Mouse (Mus musculus) hindbrain, embryonic 14.5 days (tissue): Measurements from ENCODE around the gene Phactr3. TPM values are rescaled to one million over a fixed set of nuclear protein-coding genes. Genes with fewer than 3 reads are reported as not detected.

ENCODE experiments used
- ATAC-seq: fragments of 200-750 bp; cut with Nextera tagmentation; 2 replicates; pipeline ENCODE4 v1.8.0; 2017; ENCODE audit warnings: moderate number of reproducible peaks, mild to moderate bottlenecking, moderate TSS enrichment, moderate library complexity; ENCODE audit not compliant: low FRiP score
- DNase-seq: peaks from one replicate; pipeline ENCODE4 v3.0.0-alpha.2; 2015; ENCODE audit warnings: low spot score
- H3K27ac ChIP-seq: fragments of 300-500 bp; sonication (generic); 2 replicates; pipeline ENCODE4 v1.5.1; 2014; ENCODE audit warnings: mild to moderate bottlenecking, moderate library complexity
- H3K27me3 ChIP-seq: fragments of 300-500 bp; sonication (generic); 2 replicates; pipeline ENCODE4 v1.6.1; 2014; ENCODE audit warnings: mild to moderate bottlenecking, low read length, mixed read lengths; ENCODE audit not compliant: control insufficient read depth, insufficient read depth
- H3K36me3 ChIP-seq: fragments of 300-500 bp; sonication (generic); replicated peaks from 2 replicates; pipeline ENCODE4 v1.6.1; 2014; ENCODE audit not compliant: control insufficient read depth, insufficient read depth
- H3K4me1 ChIP-seq: fragments of 300-500 bp; sonication (generic); replicated peaks from 2 replicates; pipeline ENCODE4 v1.6.1; 2014; ENCODE audit warnings: antibody characterized with exemption, low read length, mixed read lengths; ENCODE audit not compliant: control insufficient read depth, insufficient read depth
- H3K4me2 ChIP-seq: fragments of 300-500 bp; sonication (generic); replicated peaks from 2 replicates; pipeline ENCODE4 v1.6.1; 2014; ENCODE audit warnings: mild to moderate bottlenecking, moderate library complexity
- H3K4me3 ChIP-seq: fragments of 300-500 bp; sonication (generic); replicated peaks from 2 replicates; pipeline ENCODE4 v1.5.1; 2014; ENCODE audit warnings: mild to moderate bottlenecking, low read length
- H3K9ac ChIP-seq: fragments of 300-500 bp; sonication (generic); 2 replicates; pipeline ENCODE4 v1.6.1; 2014
- H3K9me3 ChIP-seq: fragments of 300-500 bp; sonication (generic); 2 replicates; pipeline ENCODE4 v1.6.1; 2016; ENCODE audit warnings: low read length; ENCODE audit not compliant: control insufficient read depth
- WGBS: fragments of 180-500 bp; shearing (Covaris S2); extraction: QIAGEN DNeasy Blood & Tissue Kit; methylation state at CpG from one replicate; pipeline ENCODE4 v1.1.7; 2014; 5-methylcytosine and 5-hydroxymethylcytosine counted together
- polyA plus RNA-seq: library from polyadenylated mRNA; unstranded; fragments of >200 nt; fragmentation: Nextera tagmentation; extraction: Ambion mirVana; gene quantifications from 2 replicates; pipeline ENCODE4 v1.2.1, GENCODE M21; 2014

Phactr3 gene
- polyA plus RNA-seq, 1 experiment from 2014 or later: 56.9 TPM

GRCm38 (mm10) chr2:178316281-178316680, 197.5 kb downstream of the Phactr3 start:
- Histone ChIP-seq H3K4me1 (no peaks in the 10 kb centered on the region), H3K4me2 (no peak overlapping the region), H3K9ac (no peak overlapping the region), H3K36me3 (no peaks in the 10 kb centered on the region), H3K9me3 (no peaks in the 10 kb centered on the region), H3K27ac (no peak overlapping the region), H3K4me3 (no peak overlapping the region), H3K27me3 (no peaks in the 10 kb centered on the region)
- DNase-seq: no peak
- no peak for ATAC-seq
- 93% methylated on average over 1 of the region's 1 CpGs for WGBS

GRCm38 (mm10) chr2:178319766-178320165, 201.0 kb downstream of the Phactr3 start:
- no peak for DNase-seq
- no peaks in the 10 kb centered on the region for H3K9me3 ChIP-seq
- H3K27me3 ChIP-seq: no peaks in the 10 kb centered on the region
- H3K4me3 ChIP-seq: no peak overlapping the region
- no peak overlapping the region for H3K27ac ChIP-seq
- no peak for ATAC-seq
- 89% methylated on average over 7 of the region's 7 CpGs for WGBS
- no peak overlapping the region for H3K9ac ChIP-seq
- H3K4me2 ChIP-seq: no peak overlapping the region
- H3K36me3 ChIP-seq: no peaks in the 10 kb centered on the region
- no peaks in the 10 kb centered on the region for H3K4me1 ChIP-seq

DNA sequence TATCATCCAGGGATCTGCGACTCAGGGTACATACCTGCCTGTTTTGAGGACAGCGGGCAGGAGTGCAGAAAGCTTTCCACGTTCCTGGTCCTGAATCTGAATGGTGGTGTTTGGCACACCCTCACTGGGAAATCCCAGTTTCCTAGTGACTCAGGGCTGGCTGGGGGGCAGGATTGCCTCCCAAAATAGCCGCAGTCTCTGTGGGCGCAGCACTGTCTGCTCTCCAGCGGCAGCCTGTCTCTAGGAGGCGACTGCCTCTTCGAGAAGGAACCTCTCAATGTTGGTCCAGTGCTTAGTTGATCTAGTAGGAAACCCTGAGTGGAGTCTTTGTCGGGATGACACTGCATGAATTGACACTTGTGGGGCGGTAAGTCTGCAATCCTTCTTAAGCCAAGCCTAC, 202.5 kb downstream of the Phactr3 start:
- Histone ChIP-seq H3K9ac (no peak overlapping the region), H3K27ac (no peak overlapping the region), H3K4me1 (no peaks in the 10 kb centered on the region), H3K4me3 (no peak overlapping the region), H3K27me3 (no peaks in the 10 kb centered on the region), H3K9me3 (no peaks in the 10 kb centered on the region), H3K36me3 (no peaks in the 10 kb centered on the region), H3K4me2 (no peak overlapping the region)
- ATAC-seq: no peak
- WGBS: 90% methylated on average over 10 of the region's 10 CpGs
- DNase-seq: no peak

DNA sequence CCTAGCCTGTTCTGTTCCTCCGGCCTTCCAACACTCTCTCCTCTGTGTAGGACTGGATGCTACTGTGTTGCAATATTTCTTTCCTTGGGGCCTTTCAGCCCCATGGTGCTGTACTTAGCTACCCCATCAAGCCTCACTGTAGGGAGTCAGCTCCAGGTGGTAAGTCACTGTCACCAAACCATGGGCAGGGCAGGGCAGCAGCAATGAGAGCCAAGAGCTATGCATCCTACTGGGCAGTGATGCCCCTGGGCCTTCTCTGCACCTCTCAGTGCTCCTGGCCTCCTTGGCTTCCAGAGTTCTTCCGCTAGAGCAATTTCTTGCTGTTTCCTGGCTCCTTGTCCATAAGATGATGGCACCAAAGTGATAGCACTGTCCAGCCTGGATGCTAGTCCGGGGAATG, 205.6 kb downstream of the Phactr3 start:
- no peaks in the 10 kb centered on the region for H3K9me3 ChIP-seq
- no peaks in the 10 kb centered on the region for H3K27me3 ChIP-seq
- 95% methylated on average over 3 of the region's 3 CpGs for WGBS
- no peak overlapping the region for H3K9ac ChIP-seq
- ATAC-seq (no peak), DNase-seq (no peak)
- H3K4me3 ChIP-seq: no peak overlapping the region
- H3K4me2 ChIP-seq: no peak overlapping the region
- H3K36me3 ChIP-seq: no peaks in the 10 kb centered on the region
- H3K27ac ChIP-seq: no peak overlapping the region
- H3K4me1 ChIP-seq: peaks cover 26% of the 10 kb centered on the region

GRCm38 (mm10) chr2:178324818-178325217, 206.0 kb downstream of the Phactr3 start:
- WGBS: 85% methylated on average over 4 of the region's 4 CpGs
- no peaks in the 10 kb centered on the region for H3K9me3 ChIP-seq
- no peak overlapping the region for H3K27ac ChIP-seq
- H3K36me3 ChIP-seq: no peaks in the 10 kb centered on the region
- ATAC-seq (no peak), DNase-seq (no peak)
- H3K4me1 ChIP-seq: peaks cover 31% of the 10 kb centered on the region
- no peak overlapping the region for H3K4me2 ChIP-seq
- H3K9ac ChIP-seq: no peak overlapping the region
- no peak overlapping the region for H3K4me3 ChIP-seq
- H3K27me3 ChIP-seq: no peaks in the 10 kb centered on the region

DNA sequence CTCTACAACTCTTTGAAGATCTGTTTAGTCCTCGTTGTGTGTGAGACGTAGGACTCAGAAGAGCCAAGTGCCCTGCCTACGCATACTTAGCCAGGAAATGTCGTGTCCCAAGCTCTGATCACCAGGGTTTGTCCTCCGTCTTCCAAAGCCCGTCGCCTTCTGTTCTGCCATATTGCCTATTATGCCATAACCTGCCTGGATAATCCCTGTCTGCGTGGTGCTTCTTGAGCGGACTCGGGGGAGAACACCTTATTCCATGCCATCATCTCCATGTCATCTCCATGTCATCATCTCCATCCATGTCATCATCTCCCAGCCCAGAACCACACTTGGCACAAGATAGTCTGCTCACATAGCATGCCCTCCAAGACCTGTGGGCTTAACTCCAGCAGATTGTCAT, 207.3 kb downstream of the Phactr3 start:
- Histone ChIP-seq H3K9ac (no peak overlapping the region), H3K36me3 (no peaks in the 10 kb centered on the region), H3K4me2 (no peak overlapping the region), H3K27ac (no peak overlapping the region), H3K9me3 (no peaks in the 10 kb centered on the region), H3K4me3 (no peak overlapping the region), H3K4me1 (peaks cover 33% of the 10 kb centered on the region), H3K27me3 (no peaks in the 10 kb centered on the region)
- WGBS: 97% methylated on average over 10 of the region's 10 CpGs
- DNase-seq: no peak
- ATAC-seq: no peak

GRCm38 (mm10) chr2:178326750-178327465, 208.1 kb downstream of the Phactr3 start:
- peaks cover 33% of the 10 kb centered on the region for H3K4me1 ChIP-seq
- 0 out of 2 replicates have a peak, but pooled peaks cover 2% of the 10 kb centered on the region for H3K36me3 ChIP-seq
- DNase-seq (peak; percentile 38), ATAC-seq (peak; percentile 44)
- H3K4me2 ChIP-seq: peak overlapping the region; percentile 51
- no peaks in the 10 kb centered on the region for H3K9me3 ChIP-seq
- no peak overlapping the region for H3K9ac ChIP-seq
- H3K4me3 ChIP-seq: no peak overlapping the region; the same call in 1 of the 2 replicates
- WGBS: 25% methylated on average over 5 of the region's 5 CpGs
- H3K27ac ChIP-seq: peak overlapping the region; percentile 79
- no peaks in the 10 kb centered on the region for H3K27me3 ChIP-seq

GRCm38 (mm10) chr2:178327466-178328040, 208.8 kb downstream of the Phactr3 start:
- H3K27ac ChIP-seq: peak overlapping the region; percentile 79
- 14% methylated on average over 12 of the region's 12 CpGs for WGBS
- H3K27me3 ChIP-seq: no peaks in the 10 kb centered on the region
- no peaks in the 10 kb centered on the region for H3K9me3 ChIP-seq
- H3K4me3 ChIP-seq: peak overlapping the region; percentile 26
- peak overlapping the region; percentile 51 for H3K4me2 ChIP-seq
- ATAC-seq: peak; percentile 92
- peak overlapping the region; percentile 52 for H3K9ac ChIP-seq
- peaks cover 33% of the 10 kb centered on the region for H3K4me1 ChIP-seq
- H3K36me3 ChIP-seq: peaks cover 8% of the 10 kb centered on the region; the same call in 1 of the 2 replicates
- DNase-seq: peak; percentile 83

GRCm38 (mm10) chr2:178329551-178329950, 210.8 kb downstream of the Phactr3 start:
- peak overlapping the region; percentile 51 for H3K4me2 ChIP-seq
- no peak overlapping the region for H3K27ac ChIP-seq
- H3K9ac ChIP-seq: peak overlapping the region; percentile 37
- no peak for ATAC-seq
- H3K9me3 ChIP-seq: no peaks in the 10 kb centered on the region
- peaks cover 33% of the 10 kb centered on the region for H3K4me1 ChIP-seq
- peaks cover 22% of the 10 kb centered on the region for H3K36me3 ChIP-seq
- no peak for DNase-seq
- H3K27me3 ChIP-seq: no peaks in the 10 kb centered on the region
- peak overlapping the region; percentile 15 for H3K4me3 ChIP-seq
- WGBS: 77% methylated on average over 5 of the region's 5 CpGs
